Mouse (Mus musculus): ENCODE data around the gene Serpina6. TPM values are rescaled to one million over a fixed set of nuclear protein-coding genes. Genes with fewer than 3 reads are reported as not detected.
"Not testable (repeated sequence)": the region's sequence is repeated elsewhere in the genome, so short reads cannot be mapped to it uniquely, and the experiment has no call there.

Gene Serpina6
- total RNA-seq (2021), result not detected

DNA sequence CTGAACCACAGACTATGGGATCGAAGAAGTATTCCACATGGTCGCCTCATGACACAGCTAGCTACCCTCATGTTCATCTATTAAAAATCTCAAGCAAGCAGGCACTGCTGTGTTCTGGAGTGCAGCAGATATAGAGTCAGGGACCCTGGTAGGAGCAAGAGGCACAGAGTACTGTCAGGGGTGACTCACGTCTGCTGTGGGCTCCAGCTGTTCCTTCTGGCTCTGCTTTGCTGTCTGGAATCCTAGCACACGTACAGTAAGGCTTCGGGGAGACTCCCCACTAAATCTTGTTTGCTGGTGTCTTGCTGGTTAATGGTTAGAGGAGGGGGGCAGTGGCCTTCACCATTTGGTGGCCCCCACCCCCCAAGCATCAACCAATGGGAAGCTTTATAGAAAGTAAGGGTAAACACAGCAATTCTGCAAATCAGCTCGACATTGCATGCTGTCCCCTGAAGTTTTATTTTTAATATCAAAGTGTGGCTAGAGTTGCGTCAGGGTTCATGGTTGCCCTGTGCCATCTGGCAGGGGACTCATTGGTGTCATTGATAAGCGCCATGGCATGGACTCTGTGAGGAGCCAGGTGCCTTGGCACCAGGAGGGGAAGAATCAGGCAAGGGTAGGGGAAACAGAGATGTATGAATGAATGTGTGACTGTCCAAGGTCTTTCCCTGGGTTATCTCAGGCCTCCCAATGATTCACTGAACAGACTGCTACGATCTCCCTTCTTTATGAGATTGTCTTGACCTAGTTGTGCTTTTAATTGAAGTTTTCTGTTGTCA, at the start of gene Serpina6:
Serpina6 (minus strand) TSS at position 365 of the 779 bp plus-strand sequence.
- DNase-seq (ENCODE audit: low spot score), result no peak
- intact Hi-C loops (cut with DNase I), result no loop called here

DNA sequence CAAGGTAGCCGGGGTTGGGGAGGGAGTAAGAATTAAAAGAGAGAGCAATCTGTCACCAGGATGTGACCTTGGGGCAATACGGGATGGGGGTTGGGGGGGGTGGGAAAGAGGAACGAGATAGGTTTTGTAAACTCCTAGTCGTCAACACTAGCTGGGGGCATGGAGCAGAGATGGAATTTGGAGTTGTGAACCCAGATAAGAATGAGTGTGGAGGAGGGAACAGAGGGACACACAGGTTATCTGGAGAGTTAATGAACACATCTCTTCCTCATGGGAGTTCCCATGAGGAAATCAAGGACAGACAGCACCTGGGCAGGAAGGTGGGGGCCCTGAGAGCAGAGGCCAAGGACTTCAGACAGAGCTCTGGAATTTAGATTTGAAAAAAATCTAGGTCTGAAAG, 49.1 kb upstream of the Serpina6 start:
- no peak for DNase-seq (ENCODE audit: low spot score)
- intact Hi-C loops (cut with DNase I), result loop anchor here (5.0 kb wide), 1 partner anchor 164 kb away; no protein-coding TSS in a partner anchor

DNA sequence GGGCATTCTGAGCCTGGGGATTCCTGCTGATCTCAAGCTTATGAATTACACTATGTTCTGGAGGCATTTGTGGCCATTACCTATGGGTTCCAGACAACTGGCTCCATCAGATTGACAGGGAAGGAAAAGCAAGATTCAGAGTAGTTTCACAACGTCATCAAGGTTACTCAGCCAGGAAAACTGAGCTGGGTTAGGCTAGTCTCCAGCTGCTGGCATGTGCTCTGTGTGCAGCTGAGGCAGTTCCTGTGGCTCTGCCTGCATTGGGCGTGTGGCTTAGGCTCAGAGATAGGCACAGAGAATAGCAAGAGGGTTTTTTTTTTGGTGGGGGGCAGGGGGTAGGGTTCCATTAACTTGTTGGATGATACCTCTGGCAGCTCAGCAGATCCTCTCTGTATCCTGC, 48.5 kb upstream of the Serpina6 start:
- intact Hi-C loops (cut with DNase I), result loop anchor here (5.0 kb wide), 1 partner anchor 163 kb away; no protein-coding TSS in a partner anchor
- DNase-seq (ENCODE audit: low spot score), result no peak

DNA sequence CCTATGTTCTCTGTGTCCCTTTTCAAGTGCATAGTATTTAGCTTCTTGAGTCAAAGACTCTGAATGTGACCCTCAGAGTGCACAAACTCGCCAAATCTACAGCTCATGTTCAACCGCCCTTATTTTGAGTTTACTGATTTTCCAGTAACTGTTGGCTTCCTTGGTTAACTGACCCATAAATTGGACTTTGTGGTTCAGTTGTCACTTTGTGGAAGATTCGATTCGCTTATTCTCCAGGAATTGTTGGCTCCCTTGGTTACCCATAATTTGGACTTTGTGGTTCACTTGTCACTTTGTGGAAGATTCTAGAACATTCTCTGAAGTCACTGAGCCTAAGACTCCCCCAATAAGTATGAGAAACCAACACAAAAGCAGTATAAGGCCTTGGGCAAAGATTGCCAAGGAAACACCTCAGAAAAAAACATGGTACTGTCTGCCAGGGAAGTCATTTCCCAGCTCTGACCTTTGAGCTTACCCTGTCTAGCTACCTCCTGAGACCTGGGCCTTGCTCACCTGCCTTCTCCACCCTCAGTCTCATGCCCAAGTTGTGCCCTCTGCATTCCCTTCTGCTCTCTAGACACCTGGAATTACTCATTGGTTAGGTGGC, 43.2 kb upstream of the Serpina6 start:
- DNase-seq (ENCODE audit: low spot score), result no peak
- intact Hi-C loops (cut with DNase I), result no loop called here

DNA sequence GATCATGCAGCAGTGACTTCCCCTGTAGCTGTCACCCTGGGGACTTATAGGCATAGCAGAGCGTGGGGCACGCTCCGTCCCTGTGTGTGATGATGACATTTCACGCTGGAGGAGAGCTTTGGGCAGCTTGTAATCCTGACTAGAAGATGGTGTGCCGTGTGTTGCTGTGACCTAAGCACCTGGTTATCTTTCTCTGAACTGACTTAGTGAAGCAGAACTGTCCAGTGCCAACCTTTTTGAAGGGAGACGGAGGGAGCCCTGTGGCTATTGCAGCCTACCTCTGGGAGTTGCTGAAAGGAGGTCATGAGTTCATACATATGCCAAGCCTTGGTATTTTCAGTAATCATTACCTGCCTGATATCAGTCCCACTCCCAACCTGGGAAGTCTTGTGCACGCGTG, 38.4 kb upstream of the Serpina6 start, which contains the start of gene Serpina1f:
Serpina1f (minus strand) TSS at position 101 of the 400 bp plus-strand sequence.
- intact Hi-C loops (cut with DNase I), result no loop called here
- no peak for DNase-seq (ENCODE audit: low spot score)

DNA sequence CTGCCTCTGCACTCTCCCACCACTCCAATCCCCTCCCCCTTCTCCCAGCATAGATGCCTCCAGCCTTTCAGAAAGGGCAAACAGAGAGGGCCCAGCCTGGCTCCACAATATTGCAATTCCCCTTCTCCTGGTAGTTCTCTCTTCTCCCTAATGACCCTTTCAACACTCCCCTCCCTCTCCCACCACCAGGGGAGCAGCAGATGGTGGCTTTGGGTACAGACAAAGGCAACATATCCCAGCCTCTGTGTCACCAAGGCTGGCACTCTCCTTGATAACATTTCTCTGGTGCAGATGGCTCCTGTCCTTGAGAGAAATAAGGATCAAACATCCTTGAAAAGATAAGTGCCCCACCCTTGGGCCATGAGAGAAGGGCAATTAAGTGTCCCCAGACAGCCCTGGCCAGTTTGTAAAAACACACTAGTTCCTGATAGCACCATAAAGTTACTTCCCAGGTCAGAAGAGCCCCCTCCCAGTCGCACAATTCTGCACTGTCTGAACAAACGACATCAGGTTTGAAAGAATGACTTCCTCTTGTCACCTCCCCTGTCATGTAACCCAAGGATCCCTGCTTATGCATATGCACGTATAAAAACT, 31.3 kb upstream of the Serpina6 start:
- intact Hi-C loops (cut with DNase I), result no loop called here
- no peak for DNase-seq (ENCODE audit: low spot score)

DNA sequence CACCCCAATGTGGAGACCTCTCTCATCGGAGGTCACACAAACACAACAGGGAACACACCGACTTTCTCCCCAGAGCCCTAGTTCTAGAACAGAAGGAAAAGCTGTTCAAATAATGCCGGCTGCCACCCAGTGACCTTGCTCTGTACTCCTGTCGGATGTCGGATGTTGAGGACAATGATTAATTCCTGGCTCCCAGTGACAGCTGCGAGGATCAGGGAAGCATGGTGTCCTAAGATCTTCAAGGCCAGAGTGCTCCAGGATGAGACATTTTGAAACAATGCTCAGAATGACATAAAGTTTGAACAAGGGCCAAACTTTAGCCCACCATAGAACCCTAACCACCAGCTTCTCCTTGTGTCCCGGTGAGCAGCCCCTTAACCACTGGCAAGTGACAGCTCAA, 30.0 kb upstream of the Serpina6 start:
- intact Hi-C loops (cut with DNase I), result no loop called here

DNA sequence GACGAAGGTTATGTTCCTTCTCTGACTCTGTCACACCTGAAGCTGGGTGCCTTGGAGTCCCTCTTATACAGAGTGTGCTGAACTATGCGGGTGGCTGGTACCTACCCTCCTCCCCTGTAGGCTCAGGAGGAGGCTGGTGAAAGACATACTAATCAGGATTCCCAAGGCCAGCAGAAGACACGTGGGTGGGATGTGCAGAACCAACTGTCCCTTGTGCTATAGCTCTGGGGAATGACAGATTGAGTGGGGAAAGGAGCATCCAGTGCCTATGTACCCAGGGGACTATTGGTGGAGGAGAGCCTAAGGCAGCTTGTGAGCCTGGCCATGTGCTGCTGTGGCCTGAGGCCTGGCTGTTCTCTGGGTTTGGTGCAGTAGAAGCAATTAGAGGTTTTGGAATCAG, 29.0 kb upstream of the Serpina6 start:
- intact Hi-C loops (cut with DNase I), result no loop called here
- no peak for DNase-seq (ENCODE audit: low spot score)

More for the DNA sequence above, 30.0 kb upstream of the Serpina6 start:
- no peak for DNase-seq (ENCODE audit: low spot score)

DNA sequence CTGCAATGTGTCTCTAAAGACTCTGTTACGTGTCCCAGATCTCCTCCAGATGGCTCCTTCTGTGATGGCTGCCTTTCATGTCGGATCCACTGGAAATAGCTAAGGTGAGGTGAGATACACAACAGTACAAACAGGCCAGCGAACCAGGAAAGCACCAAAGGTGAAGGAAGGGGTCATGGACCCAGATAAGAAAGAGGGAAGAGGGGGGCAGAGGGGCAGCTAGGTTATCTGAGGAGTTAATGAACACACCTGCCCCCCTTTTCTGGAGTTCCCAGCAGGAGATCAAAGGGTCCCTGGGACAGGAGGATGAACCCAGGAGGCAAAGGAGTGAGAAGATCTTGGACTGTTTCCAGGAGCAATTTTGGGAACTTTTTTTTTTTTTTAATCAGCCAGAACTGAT, 28.4 kb upstream of the Serpina6 start:
- intact Hi-C loops (cut with DNase I), result no loop called here
- DNase-seq (ENCODE audit: low spot score), result no peak

DNA sequence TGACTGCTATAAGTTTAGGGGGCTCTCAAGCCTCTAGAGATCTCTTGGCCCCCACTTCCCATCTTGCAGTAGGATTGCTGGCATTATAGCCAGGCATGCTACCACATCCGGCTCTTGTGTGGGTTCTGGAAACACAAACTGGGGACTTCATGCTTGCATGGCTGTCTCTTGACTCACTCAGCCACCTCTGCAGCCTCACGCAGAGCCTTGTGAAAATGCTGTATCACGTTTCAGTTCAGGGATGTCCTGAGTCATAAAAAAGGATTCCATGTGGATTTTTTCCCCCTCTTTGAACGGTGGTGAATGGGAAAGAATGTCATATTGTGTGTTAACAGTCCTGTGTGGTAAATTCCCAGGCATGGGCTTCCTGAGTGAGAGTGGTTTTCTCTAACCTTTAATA, 26.8 kb upstream of the Serpina6 start:
- intact Hi-C loops (cut with DNase I), result no loop called here
- no peak for DNase-seq (ENCODE audit: low spot score)

DNA sequence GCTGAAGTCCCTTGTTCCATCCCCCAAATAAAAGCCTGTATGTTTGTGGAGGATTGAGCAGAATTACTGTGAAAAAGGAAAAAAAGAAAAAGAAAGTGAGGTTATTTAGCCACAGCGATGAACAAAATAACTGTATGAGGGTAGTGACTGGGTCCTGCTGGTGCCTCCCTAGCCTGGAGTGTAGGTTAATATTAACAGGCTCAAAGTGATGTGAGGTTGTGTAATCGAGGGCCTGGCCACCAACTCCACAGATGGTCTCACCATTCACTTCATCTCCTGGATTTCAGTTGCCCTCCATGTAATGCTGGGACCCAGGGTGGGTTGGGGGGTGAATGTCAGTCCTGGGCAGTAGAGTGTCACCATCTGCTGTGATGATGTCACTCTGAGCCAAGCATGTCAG, 24.7 kb upstream of the Serpina6 start:
- no peak for DNase-seq (ENCODE audit: low spot score)
- intact Hi-C loops (cut with DNase I), result no loop called here

DNA sequence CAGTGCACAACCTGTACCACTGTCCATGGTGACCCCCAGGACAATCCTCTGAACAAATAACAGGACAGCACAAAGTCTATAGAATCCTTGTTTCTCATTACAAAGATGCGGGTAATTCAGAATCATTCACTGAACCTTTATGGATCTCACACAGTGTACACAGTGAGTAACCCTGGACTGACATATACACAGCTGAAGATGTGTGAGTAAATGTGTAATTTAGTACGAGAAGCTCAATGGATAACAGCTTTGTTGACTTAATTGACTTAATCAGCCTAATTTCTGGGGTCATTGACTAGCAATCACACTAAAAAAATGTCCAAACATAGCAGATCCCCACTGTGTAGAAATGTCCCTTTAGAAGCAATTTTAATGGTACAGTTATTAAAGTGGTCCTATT, 24.2 kb upstream of the Serpina6 start:
- intact Hi-C loops (cut with DNase I), result no loop called here

DNA sequence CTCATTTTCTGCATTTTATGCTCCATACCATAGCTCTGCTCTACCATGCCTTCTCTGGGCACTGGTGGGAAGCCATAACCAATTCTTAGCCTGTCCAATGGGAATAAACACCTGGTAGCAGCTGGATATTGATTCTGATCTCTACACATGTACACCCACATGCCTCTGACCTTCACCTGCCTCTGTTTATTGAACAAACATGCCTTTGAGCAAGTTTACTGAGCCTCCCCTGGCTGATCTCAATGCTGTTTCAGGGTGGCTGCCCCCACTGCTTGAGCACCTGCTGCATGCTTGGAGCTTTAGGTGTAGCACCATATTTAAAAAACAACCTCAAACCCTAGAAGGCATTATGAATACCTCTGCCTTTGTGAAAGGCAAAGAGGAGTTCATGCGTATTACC, 22.8 kb upstream of the Serpina6 start:
- DNase-seq (ENCODE audit: low spot score); intact Hi-C loops (cut with DNase I): not testable (repeated sequence)

More for the DNA sequence above, 24.2 kb upstream of the Serpina6 start:
- DNase-seq (ENCODE audit: low spot score), result no peak

DNA sequence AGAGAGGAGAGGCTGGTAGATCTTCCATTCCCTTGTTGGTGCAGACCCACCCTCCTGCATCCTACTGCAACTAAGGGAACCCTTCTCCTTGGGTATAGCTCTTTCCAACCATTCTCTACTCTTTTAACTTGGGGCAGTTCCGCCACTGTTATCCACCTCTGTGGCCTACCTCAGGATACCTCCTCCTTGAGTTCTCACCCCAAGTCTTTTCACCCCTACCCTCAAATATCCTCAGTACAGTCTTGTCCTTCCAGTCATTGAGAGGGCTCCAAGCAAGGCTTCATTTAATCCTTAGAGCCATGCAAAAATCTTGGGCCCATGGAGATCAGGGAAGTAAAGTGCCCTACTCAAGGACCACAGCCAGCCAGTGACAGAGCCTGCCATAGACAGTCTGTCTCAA, 19.0 kb upstream of the Serpina6 start, which contains the start of gene Serpina16:
Serpina16 (minus strand) TSS at position 101 of the 400 bp plus-strand sequence.
- no peak for DNase-seq (ENCODE audit: low spot score)
- intact Hi-C loops (cut with DNase I), result no loop called here

DNA sequence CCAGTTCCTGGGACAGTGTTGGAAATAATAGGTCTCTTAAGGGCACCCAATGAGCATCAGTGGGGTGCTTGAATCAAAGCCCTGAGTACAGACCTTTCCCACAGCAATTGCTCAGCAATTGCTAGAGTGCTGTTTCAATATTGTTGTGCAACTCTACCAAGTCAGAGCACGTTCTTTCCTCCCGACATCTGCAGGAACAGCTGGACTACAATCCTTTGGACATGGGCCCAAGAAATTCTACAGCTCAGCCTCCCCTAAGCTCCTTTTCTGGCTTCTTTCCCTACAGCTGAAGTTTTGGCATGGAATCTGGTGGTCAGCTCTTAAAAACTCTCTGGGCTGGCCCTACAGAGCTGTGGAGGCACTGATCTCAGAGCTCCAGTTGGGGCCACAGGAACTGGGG, 16.2 kb upstream of the Serpina6 start:
- DNase-seq (ENCODE audit: low spot score), result peak; percentile 17
- intact Hi-C loops (cut with DNase I), result no loop called here

DNA sequence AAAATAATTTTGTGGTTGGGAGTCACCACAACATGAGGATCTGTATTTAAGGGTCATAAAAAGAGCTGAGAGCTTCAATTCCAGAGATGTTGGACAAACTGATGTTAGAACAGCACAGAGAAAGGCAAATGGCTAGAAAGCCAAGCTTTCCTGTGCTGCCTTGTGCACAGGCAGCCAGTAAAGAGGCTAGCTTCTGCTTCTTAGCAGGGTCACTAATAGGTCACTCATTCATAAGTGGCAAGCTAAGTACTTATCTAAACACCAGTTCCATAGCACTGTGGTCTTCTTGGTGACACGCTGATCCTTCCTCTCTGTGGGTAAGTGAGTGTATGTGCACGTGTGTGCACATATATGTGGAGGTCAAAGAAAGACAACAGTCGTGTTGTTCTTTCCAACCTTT, 14.5 kb upstream of the Serpina6 start:
- DNase-seq (ENCODE audit: low spot score), result no peak
- intact Hi-C loops (cut with DNase I), result no loop called here

DNA sequence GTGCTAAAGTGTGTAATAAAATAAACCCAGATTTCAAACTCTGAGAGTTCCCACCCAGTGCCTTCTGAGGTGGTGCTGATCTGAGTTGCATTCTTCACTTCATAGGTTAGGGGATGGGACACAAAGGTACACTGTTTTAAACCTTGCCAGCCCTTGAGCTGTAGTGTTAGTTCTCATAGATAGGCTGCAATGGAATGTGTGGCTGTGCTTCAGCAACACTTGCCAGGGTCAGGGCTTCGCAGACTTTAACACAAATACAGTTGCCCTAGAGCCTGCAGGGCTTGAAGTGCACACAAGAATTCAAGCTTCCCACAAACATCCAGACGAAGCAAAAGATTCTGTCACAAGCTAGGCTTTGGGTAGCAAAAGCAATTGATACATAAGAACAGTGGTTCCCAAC, 14.0 kb upstream of the Serpina6 start:
- intact Hi-C loops (cut with DNase I), result no loop called here
- no peak for DNase-seq (ENCODE audit: low spot score)

DNA sequence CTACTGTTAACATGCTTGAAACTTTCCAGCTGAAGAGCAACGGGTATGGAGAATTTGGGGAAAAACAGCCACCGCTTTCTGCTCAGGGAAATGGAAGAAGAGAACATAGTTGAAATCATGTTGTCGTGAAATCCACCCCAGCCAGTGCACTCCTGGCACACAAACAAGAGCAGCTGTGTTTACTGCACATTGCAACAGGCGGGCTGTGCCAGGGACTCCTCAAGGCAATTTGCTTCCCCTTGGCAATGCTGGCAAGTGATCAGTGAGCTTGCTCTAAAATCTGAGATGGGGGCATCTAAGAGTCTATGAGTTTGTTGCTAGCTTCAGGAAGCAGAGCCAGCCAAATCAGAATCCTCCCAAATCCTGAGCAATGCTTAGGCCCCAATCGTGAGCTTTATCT, 13.3 kb upstream of the Serpina6 start:
- DNase-seq (ENCODE audit: low spot score), result no peak
- intact Hi-C loops (cut with DNase I), result no loop called here

DNA sequence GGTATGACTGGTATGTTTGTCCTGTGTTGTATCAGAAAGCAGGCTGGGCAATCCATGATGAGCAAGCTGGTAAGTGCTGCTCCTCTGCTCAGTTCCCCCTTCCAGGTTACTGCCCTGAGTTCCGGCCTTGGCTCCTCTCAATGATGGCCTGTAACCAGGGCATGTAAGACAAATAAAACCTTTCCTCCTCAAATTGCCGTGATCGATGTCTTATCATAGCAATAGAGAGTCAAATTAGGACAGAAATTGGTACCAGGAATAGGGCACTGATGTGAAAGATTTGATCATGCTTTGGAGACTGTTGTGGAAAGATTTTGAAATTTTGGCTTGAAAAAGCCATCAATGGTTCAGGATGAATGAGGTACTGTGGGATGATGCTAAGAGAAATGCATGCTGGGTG, 8.3 kb upstream of the Serpina6 start:
- intact Hi-C loops (cut with DNase I), result no loop called here
- DNase-seq (ENCODE audit: low spot score), result no peak

DNA sequence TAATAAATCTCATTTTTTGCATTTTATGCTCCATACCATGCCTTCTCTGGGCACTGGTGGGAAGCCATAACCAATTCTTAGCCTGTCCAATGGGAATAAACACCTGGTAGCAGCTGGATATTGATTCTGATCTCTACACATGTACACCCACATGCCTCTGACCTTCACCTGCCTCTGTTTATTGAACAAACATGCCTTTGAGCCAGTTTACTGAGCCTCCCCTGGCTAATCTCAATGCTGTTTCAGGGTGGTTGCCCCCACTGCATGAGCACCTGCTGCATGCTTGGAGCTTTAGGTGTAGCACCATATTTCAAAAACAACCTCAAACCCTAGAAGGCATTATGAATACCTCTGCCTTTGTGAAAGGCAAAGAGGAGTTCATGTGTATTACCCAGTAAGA, 5.0 kb upstream of the Serpina6 start:
- DNase-seq (ENCODE audit: low spot score); intact Hi-C loops (cut with DNase I): not testable (repeated sequence)

DNA sequence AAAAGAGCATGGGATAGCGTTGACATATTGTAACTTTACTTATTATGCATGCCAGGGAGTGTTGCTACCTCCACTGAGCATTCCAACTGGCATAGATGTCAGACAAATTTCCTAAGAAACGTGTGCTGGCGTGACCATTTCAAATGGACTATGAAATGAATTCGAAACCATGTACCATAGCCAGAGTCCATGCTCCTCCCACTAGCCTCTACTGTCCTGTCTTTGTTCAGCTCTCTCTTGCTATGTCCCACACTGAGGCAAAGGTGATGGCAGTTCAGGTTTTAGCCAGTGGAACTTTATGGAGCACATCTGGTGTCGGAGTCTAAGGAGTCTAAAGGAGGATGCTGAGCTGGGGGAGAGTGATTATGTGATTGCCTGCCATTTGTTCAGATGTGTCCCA, 3.1 kb upstream of the Serpina6 start:
- intact Hi-C loops (cut with DNase I), result no loop called here
- DNase-seq (ENCODE audit: low spot score), result no peak
